Mouse (Mus musculus) intestine, embryonic 15.5 days (tissue): ENCODE results near the gene Map3k1. TPM values are rescaled to one million over a fixed set of nuclear protein-coding genes. Genes with fewer than 3 reads are reported as not detected.

Source experiments
- ATAC-seq: fragments of 200-750 bp; cut with Nextera tagmentation; 2 replicates; pipeline ENCODE4 v1.8.0; 2017; ENCODE audit warnings: moderate TSS enrichment, moderate library complexity
- H3K27ac ChIP-seq: fragments of 300-500 bp; sonication (generic); 2 replicates; pipeline ENCODE4 v1.5.1; 2015; ENCODE audit warnings: mild to moderate bottlenecking, inconsistent platforms
- H3K27me3 ChIP-seq: fragments of 300-500 bp; sonication (generic); replicated peaks from 2 replicates; pipeline ENCODE4 v1.6.1; 2015; ENCODE audit warnings: inconsistent platforms
- H3K36me3 ChIP-seq: fragments of 300-500 bp; sonication (generic); 2 replicates; pipeline ENCODE4 v1.6.1; 2015; ENCODE audit warnings: inconsistent platforms
- H3K4me1 ChIP-seq: fragments of 300-500 bp; sonication (generic); replicated peaks from 2 replicates; pipeline ENCODE4 v1.6.1; 2015; ENCODE audit warnings: inconsistent platforms
- H3K4me2 ChIP-seq: fragments of 300-500 bp; sonication (generic); replicated peaks from 2 replicates; pipeline ENCODE4 v1.6.1; 2015; ENCODE audit warnings: mild to moderate bottlenecking, inconsistent platforms
- H3K4me3 ChIP-seq: fragments of 300-500 bp; sonication (generic); replicated peaks from 2 replicates; pipeline ENCODE4 v1.5.1; 2015; ENCODE audit warnings: inconsistent platforms
- H3K9ac ChIP-seq: fragments of 300-500 bp; sonication (generic); 2 replicates; pipeline ENCODE4 v1.6.1; 2015; ENCODE audit warnings: inconsistent platforms
- H3K9me3 ChIP-seq: fragments of 300-500 bp; sonication (generic); 2 replicates; pipeline ENCODE4 v1.6.1; 2016; ENCODE audit warnings: inconsistent platforms
- WGBS: fragments of 180-500 bp; shearing (Covaris S2); methylation state at CpG from one replicate; pipeline ENCODE4 v1.1.7; 2015; 5-methylcytosine and 5-hydroxymethylcytosine counted together
- polyA plus RNA-seq: library from polyadenylated mRNA; unstranded; fragments of >200 nt; fragmentation: Nextera tagmentation; extraction: Ambion mirVana; gene quantifications from 2 replicates; pipeline ENCODE4 v1.2.1, GENCODE M21; 2015

Gene Map3k1
- polyA plus RNA-seq, 1 experiment from 2014 or later = 24.1 TPM

GRCm38 (mm10) chr13:111798044-111798443 is 10.7 kb downstream of the Map3k1 start:
- peak overlapping the region; percentile 43 for H3K4me2 ChIP-seq
- H3K9me3 ChIP-seq = no peaks in the 10 kb centered on the region
- no peaks in the 10 kb centered on the region for H3K27me3 ChIP-seq
- H3K36me3 ChIP-seq = no peaks in the 10 kb centered on the region
- 0 out of 2 replicates have a peak overlapping the region, but pooled peaks have one; percentile 15 for H3K9ac ChIP-seq
- WGBS = 49% methylated on average over 12 of the region's 12 CpGs
- peak; percentile 9 for ATAC-seq
- peaks cover 66% of the 10 kb centered on the region for H3K4me1 ChIP-seq
- no peak overlapping the region for H3K4me3 ChIP-seq
- H3K27ac ChIP-seq = peak overlapping the region; percentile 84

- Histone ChIP-seq H3K27ac (peak overlapping the region; percentile 84), H3K4me1 (peaks cover 69% of the 10 kb centered on the region), H3K9ac (no peak overlapping the region), H3K4me2 (peak overlapping the region; percentile 43), H3K9me3 (no peaks in the 10 kb centered on the region), H3K36me3 (no peaks in the 10 kb centered on the region), H3K4me3 (no peak overlapping the region), H3K27me3 (no peaks in the 10 kb centered on the region)
- ATAC-seq = peak; percentile 94
- 10% methylated on average over 8 of the region's 8 CpGs for WGBS
These were observed 11.8 kb downstream of the Map3k1 start for GRCm38 (mm10) chr13:111797021-111797420.

DNA sequence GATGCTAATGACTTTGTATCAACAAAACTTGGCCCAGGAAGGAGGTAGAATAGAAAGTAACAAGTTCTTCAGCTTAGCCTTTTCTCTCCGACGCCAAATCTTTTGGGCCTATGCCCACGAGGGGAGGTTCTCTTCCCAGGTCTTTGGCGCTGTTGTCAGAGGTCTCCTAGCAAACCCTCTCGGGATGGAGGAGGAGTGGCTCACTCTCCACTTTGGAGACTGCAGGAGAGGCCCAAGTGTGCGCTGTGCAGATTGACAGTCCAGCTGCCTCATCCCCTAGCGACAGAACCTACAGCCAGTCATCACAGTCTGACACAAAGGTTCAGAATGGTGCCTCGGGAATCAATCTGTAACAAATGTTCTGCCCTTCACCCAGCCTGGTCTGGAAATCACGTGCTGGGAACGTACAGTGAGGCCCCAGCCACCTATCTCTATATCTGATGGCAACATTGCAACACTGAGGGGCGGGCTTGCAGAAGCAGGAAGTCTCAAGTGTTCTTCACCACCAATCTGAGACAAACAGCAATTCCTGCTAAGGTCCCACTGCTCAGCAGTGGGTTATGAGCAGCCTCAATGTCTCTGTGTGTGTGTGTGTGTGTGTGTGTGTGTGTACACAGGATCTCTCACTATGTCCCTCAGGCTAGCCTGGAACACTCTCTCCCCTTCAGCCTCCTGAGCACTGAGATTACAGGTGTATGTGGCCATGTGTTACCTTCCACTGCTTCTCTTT is 12.4 kb downstream of the Map3k1 start:
- H3K9me3 ChIP-seq = no peaks in the 10 kb centered on the region
- no peaks in the 10 kb centered on the region for H3K36me3 ChIP-seq
- no peaks in the 10 kb centered on the region for H3K27me3 ChIP-seq
- no peak overlapping the region for H3K4me3 ChIP-seq
- WGBS = 38% methylated on average over 11 of the region's 11 CpGs
- peak; percentile 90 for ATAC-seq
- peak overlapping the region; percentile 43 for H3K4me2 ChIP-seq
- peaks cover 69% of the 10 kb centered on the region for H3K4me1 ChIP-seq
- peak overlapping the region; percentile 84 for H3K27ac ChIP-seq
- no peak overlapping the region for H3K9ac ChIP-seq

DNA sequence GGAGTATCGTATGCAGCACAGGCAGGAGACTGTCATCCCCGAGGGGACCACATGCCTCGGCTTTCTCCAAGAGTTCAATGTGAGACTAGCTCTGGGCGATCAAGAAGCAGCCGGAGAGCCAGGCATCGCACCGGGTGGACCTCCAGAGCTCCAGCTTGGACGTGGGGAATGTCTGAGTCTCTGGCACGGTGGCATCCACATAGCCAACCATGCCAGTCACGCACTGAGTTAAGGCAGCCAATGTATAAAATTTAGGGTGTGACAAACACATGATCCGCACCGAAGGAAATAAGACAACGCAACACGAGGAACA is 15.9 kb downstream of the Map3k1 start:
- Histone ChIP-seq H3K9me3 (no peaks in the 10 kb centered on the region), H3K27me3 (no peaks in the 10 kb centered on the region), H3K4me3 (no peak overlapping the region), H3K4me2 (no peak overlapping the region), H3K9ac (no peak overlapping the region), H3K4me1 (peaks cover 78% of the 10 kb centered on the region), H3K36me3 (no peaks in the 10 kb centered on the region), H3K27ac (no peak overlapping the region)
- 86% methylated on average over 14 of the region's 14 CpGs for WGBS
- no peak for ATAC-seq

DNA sequence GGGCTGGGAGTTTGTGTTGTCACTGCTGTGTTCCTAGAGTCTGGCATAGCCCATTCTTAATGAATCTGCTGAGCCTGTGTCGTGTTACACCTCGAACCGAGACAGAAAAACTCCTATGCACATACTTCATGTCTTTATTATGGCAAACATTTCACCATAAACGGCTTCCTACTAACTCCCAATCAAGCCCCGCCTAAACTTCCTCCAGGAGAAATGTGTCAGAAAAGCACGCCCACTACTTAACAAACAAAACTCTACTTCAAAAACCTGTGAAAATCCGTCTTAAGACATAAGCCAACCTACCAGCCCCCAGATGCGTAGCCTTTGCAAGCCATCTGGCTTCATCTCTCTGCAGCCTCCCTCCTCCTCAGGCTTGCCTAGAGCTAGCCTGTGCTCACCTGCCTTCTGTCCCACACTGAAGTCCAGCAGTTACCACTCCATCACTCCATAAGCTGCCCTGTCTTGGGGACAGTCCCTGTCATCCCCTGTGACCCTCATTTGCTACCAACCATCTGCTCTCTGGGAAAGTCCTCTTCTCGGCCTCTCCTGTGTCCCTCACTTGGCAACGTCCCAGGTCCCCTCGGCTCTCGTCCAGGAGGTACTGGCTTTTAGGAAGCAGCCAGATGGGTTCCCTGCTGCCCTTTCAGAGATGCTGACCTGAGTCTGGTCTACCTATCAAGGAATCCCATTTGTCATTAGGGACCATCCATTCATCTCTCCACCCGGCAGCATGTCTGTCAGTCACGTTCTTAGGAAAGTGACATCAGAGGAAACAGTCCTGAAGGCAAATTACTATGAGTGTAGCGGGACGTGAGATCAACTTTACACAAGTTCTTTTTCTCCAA is 16.4 kb downstream of the Map3k1 start:
- whole genome bisulfite sequencing = 51% methylated on average over 16 of the region's 16 CpGs
- Histone ChIP-seq H3K27ac (peak overlapping the region; percentile 51; the same call in 1 of the 2 replicates), H3K27me3 (no peaks in the 10 kb centered on the region), H3K4me1 (peaks cover 72% of the 10 kb centered on the region), H3K36me3 (no peaks in the 10 kb centered on the region), H3K4me2 (no peak overlapping the region), H3K9me3 (no peaks in the 10 kb centered on the region), H3K4me3 (no peak overlapping the region), H3K9ac (no peak overlapping the region)
- no peak for ATAC-seq

GRCm38 (mm10) chr13:111791596-111791995 is 17.2 kb downstream of the Map3k1 start:
- peaks cover 67% of the 10 kb centered on the region for H3K4me1 ChIP-seq
- peak overlapping the region; percentile 51; the same call in 1 of the 2 replicates for H3K27ac ChIP-seq
- WGBS = 86% methylated on average over 11 of the region's 11 CpGs

DNA sequence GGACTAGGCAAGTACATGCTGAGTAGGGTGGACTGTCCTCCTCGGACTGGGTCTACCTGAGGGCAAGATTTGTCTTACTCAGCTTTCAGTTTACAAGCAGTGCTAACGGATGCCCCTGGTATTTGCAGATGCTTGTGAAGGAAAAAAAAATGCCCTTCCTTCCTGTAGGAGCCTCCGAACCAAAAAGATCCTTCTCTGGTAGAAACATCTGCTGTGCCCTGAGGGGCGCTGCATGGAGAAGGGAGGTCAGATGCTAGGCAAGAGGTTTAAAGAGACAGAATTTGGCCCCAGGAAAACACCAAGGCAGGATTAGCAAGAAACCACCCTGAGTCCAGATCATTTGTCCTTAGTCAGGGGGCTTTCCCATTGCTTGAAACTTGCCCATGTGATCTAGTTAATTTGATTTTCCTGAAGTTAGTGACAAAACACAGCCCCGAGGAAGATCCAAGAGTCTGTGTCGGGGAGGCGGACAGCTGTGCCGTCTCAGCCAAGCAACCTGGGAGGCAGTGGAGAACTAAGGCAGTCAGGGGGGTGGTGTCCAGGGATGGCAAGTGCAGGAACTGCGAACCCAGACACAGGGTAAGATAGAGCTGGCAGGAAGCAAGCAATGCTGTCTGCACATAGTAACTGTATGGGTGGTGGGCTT is 19.2 kb downstream of the Map3k1 start:
- 0 out of 2 replicates have a peak, but pooled peaks have one; percentile 21 for ATAC-seq
- no peaks in the 10 kb centered on the region for H3K9me3 ChIP-seq
- H3K4me3 ChIP-seq = no peak overlapping the region
- H3K4me1 ChIP-seq = peaks cover 58% of the 10 kb centered on the region
- 0 out of 2 replicates have a peak overlapping the region, but pooled peaks have one; percentile 38 for H3K27ac ChIP-seq
- no peak overlapping the region; the same call in 1 of the 2 replicates for H3K9ac ChIP-seq
- H3K36me3 ChIP-seq = no peaks in the 10 kb centered on the region
- WGBS = 24% methylated on average over 9 of the region's 9 CpGs
- H3K4me2 ChIP-seq = peak overlapping the region; percentile 30; the same call in 1 of the 2 replicates
- H3K27me3 ChIP-seq = no peaks in the 10 kb centered on the region

More at GRCm38 (mm10) chr13:111791596-111791995, 17.2 kb downstream of the Map3k1 start:
- H3K9ac ChIP-seq = no peak overlapping the region
- H3K4me2 ChIP-seq = no peak overlapping the region
- no peaks in the 10 kb centered on the region for H3K36me3 ChIP-seq
- no peaks in the 10 kb centered on the region for H3K9me3 ChIP-seq
- no peaks in the 10 kb centered on the region for H3K27me3 ChIP-seq
- H3K4me3 ChIP-seq = no peak overlapping the region
- no peak for ATAC-seq

DNA sequence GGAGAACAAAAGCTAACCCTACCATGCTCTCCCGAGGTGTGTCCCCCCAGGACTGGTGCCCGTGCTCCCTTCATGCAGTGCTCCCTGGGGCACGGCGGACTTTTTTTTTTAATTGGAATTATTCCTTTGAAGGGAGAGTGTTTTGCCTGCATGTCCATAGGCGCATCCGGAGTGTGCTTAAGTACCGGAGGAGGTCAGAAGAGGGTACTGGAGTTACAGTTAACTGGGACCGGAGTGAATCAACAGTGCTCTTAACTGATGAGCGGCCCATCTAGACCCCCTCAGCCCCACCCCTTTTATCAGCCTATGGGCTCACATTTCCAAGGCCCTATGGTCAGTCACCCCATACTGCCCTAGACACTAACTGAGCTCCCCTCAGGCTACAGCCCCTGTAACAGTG is 19.9 kb downstream of the Map3k1 start:
- 0 out of 2 replicates have a peak, but pooled peaks have one; percentile 8 for ATAC-seq
- Histone ChIP-seq H3K4me3 (no peak overlapping the region), H3K27me3 (no peaks in the 10 kb centered on the region), H3K4me2 (peak overlapping the region; percentile 30), H3K9ac (no peak overlapping the region), H3K4me1 (peaks cover 58% of the 10 kb centered on the region), H3K36me3 (no peaks in the 10 kb centered on the region), H3K9me3 (no peaks in the 10 kb centered on the region), H3K27ac (peak overlapping the region; percentile 38)
- 52% methylated on average over 9 of the region's 9 CpGs for WGBS

DNA sequence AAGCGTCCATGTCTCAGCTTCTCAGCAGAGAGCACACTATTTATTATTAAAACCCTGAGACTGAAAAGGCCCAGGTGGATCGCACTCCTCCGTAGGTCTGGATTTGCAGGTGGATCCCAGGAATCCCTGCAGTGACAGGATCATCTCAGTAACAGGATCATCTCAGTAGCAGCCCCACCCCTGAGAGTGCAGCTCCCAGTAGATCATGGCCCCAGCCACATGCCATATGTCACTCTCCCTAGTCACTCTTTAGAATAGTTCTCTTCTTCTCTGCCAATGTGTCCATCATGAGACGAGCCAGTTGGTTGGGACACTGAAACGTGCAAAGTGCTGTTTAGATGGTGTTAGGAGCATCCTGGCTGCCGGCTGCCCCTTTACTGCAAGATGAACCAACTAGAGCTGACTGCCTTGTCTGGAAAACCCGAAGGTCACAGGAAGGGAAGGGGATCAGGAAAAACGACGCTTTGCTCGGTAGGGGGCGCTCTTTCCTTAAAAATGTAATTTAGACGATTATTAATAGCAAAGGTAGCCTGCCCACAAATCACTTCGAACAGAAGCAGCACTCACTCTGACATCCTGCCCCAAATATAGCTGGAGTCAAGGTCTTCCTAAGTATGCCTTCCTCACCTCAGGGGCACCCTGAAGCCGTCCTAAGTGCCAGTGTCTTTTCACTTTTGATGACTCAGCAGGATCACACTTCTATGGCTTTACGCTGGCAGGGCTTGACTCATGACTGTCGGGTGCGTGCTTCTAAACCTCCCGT is 20.8 kb downstream of the Map3k1 start:
- no peaks in the 10 kb centered on the region for H3K27me3 ChIP-seq
- H3K4me3 ChIP-seq = no peak overlapping the region
- H3K36me3 ChIP-seq = no peaks in the 10 kb centered on the region
- H3K9me3 ChIP-seq = no peaks in the 10 kb centered on the region
- H3K27ac ChIP-seq = peak overlapping the region; percentile 38
- H3K9ac ChIP-seq = no peak overlapping the region
- peaks cover 57% of the 10 kb centered on the region for H3K4me1 ChIP-seq
- WGBS = 26% methylated on average over 18 of the region's 18 CpGs
- peak; percentile 50 for ATAC-seq
- peak overlapping the region; percentile 30 for H3K4me2 ChIP-seq

GRCm38 (mm10) chr13:111786584-111786983 is 22.2 kb downstream of the Map3k1 start:
- Histone ChIP-seq H3K4me3 (no peak overlapping the region), H3K9ac (no peak overlapping the region), H3K4me1 (peaks cover 43% of the 10 kb centered on the region), H3K4me2 (no peak overlapping the region), H3K9me3 (no peaks in the 10 kb centered on the region), H3K27ac (no peak overlapping the region), H3K27me3 (no peaks in the 10 kb centered on the region), H3K36me3 (no peaks in the 10 kb centered on the region)
- ATAC-seq = no peak
- WGBS = 92% methylated on average over 7 of the region's 7 CpGs

DNA sequence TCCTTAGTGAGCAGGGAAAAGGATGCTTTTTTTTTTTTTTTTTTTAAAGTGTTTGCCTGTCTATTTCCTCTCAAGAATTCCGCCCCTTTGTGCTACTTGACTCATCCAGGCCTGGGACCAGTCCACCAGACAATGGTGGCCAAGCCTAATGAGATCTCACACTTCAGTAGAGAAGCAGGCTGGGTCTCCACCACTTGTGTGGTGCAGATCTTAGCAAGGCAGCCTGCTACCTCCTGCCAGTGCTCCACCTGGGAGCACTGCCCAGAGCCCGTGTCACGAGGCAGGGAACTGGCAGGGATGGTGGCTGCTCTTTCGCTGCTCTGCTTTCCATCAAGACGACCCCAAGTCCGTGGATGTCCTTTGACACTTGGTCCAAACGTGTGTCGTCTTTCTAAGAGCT is 25.3 kb downstream of the Map3k1 start:
- 61% methylated on average over 8 of the region's 8 CpGs for WGBS

More for the DNA sequence above, 25.3 kb downstream of the Map3k1 start:
- ATAC-seq = no peak
- Histone ChIP-seq H3K9me3 (no peaks in the 10 kb centered on the region), H3K4me2 (no peak overlapping the region), H3K4me1 (peaks cover 19% of the 10 kb centered on the region), H3K27ac (no peak overlapping the region), H3K9ac (no peak overlapping the region), H3K36me3 (no peaks in the 10 kb centered on the region), H3K4me3 (no peak overlapping the region), H3K27me3 (no peaks in the 10 kb centered on the region)
